In the genomic region with DNA sequence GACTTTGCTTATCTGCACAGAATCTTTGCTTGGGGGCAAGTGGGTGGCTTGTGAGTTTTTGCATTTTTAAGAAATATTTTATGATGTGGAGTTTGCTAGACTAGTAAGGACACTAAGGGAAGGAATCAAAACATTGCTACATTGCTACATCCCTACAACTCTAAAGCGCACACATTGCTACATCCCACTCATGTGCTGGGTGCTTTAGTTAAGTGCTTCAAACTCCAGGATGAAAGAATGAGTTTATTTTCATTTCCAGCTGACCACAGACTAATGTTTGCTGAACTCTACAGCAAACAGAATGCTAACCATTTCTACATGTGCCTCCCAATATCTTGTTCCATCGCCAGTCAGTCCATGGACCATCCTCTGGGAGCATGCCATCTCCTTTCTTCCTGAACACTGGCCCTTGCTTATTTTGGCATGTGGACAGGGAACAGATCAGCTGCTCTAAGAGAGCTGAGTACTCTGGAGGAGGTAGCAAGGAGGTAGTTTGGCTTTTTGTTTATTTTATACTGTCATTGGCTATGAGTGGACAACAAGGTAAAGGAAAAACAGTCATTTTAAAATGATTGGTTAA, we compare ENCODE assay signal across 16 mouse cellular contexts. TPM values are rescaled to one million over a fixed set of nuclear protein-coding genes. Genes with fewer than 3 reads are reported as not detected.
DNase-seq lines count a peak whose midpoint lies in the region; ATAC-seq and TF ChIP-seq lines count a peak whose summit lies in the region.
"Had no signal": no experiment of that assay in that cellular context is flagged by ENCODE, and none has a peak within 500 bp of the region (broad histone marks: within the 10 kb centered on the region; RNA-seq: fewer than 3 reads in every experiment).

No protein-coding gene starts in this region.

- H3K79me2 ChIP-seq in myocyte (ENCODE audit: control insufficient read depth, insufficient read depth): no peaks in the 10 kb centered on the region

- H3ac ChIP-seq in myocyte (ENCODE audit: control insufficient read depth, insufficient read length): no peak overlapping the region

- no peak overlapping the region for H3K9ac ChIP-seq in kidney, embryonic 14.5 days (ENCODE audit: low read depth, low read length)
- H3K9ac ChIP-seq: forebrain, embryonic 13.5 days; heart, embryonic 13.5 days; limb, embryonic 12.5 days; neural tube, embryonic 13.5 days had no signal

- no peaks in the 10 kb centered on the region for H3K9me3 ChIP-seq in kidney, embryonic 14.5 days (ENCODE audit: control insufficient read depth, low read length)
- H3K9me3 ChIP-seq: forebrain, embryonic 13.5 days; heart, embryonic 13.5 days; limb, embryonic 12.5 days; neural tube, embryonic 13.5 days had no signal

- H3K36me3 ChIP-seq in kidney, embryonic 14.5 days (ENCODE audit: control insufficient read depth, insufficient read depth, low read length): no peaks in the 10 kb centered on the region
- H3K36me3 ChIP-seq in myocyte (ENCODE audit: control insufficient read depth, insufficient read depth): no peaks in the 10 kb centered on the region
- H3K36me3 ChIP-seq: heart, embryonic 13.5 days; limb, embryonic 12.5 days; neural tube, embryonic 13.5 days had no signal

- no peak for TF ChIP-seq POLR2A in myocyte (IDR thresholded peaks at IDR 0.05; ENCODE audit: insufficient read length, low read depth)

- H3K27ac ChIP-seq in kidney, embryonic 14.5 days (ENCODE audit: low read depth, low read length): no peak overlapping the region
- H3K27ac ChIP-seq: forebrain, embryonic 13.5 days; heart, embryonic 13.5 days; limb, embryonic 12.5 days; neural tube, embryonic 13.5 days had no signal

- no peak overlapping the region for H3K4me3 ChIP-seq in kidney, embryonic 14.5 days (ENCODE audit: low read length)
- no peak overlapping the region for H3K4me3 ChIP-seq in myocyte
- H3K4me3 ChIP-seq: forebrain, embryonic 13.5 days; heart, embryonic 13.5 days; limb, embryonic 12.5 days; neural tube, embryonic 13.5 days had no signal

- no peak for ATAC-seq in kidney, embryonic 14.5 days (ENCODE audit: low FRiP score, low TSS enrichment)
- peak; percentile 54 for ATAC-seq in Patski
- ATAC-seq: forebrain, embryonic 13.5 days; inflammation-experienced regulatory T-cells, adult 6 months had no signal

- no peaks in the 10 kb centered on the region for H3K27me3 ChIP-seq in kidney, embryonic 14.5 days (ENCODE audit: control insufficient read depth, insufficient read depth, low read length)
- no peaks in the 10 kb centered on the region for H3K27me3 ChIP-seq in Patski
- no peaks in the 10 kb centered on the region for H3K27me3 ChIP-seq in myocyte (ENCODE audit: control insufficient read depth, insufficient read depth, insufficient read length)
- H3K27me3 ChIP-seq: forebrain, embryonic 13.5 days; heart, embryonic 13.5 days; limb, embryonic 12.5 days; neural tube, embryonic 13.5 days had no signal

- WGBS in kidney, embryonic 14.5 days: 90% methylated on average over 2 of the region's 2 CpGs

- POLR2A ChIA-PET in Patski (lab: Charles Lee): no interaction called here

- TF ChIP-seq CTCF in Patski (IDR thresholded peaks at IDR 0.05): no peak

- 0 out of 2 replicates have a peak, but pooled peaks cover under 1% of the 10 kb centered on the region for H3K4me1 ChIP-seq in kidney, embryonic 14.5 days (ENCODE audit: control insufficient read depth, insufficient read depth, low read length)

- in situ Hi-C loops in Patski (cut with MboI; ENCODE audit: low pct_unique_long_range_greater_than_20kb): no loop called here

- no peak overlapping the region for H3K4me2 ChIP-seq in kidney, embryonic 14.5 days (replicated peaks; ENCODE audit: low read depth, low read length)
- peak overlapping the region; percentile 13 for H3K4me2 ChIP-seq in myocyte (ENCODE audit: low read depth)
- H3K4me2 ChIP-seq: forebrain, embryonic 13.5 days; heart, embryonic 13.5 days; limb, embryonic 12.5 days; neural tube, embryonic 13.5 days had no signal

- DNase-seq in kidney, adult 9 months: peak; percentile 69
- DNase-seq in lung, postnatal 25 days (ENCODE audit: low spot score): peak; percentile 27
- DNase-seq in lung, postnatal 10 days: no peak
- no peak for DNase-seq in Patski (ENCODE audit: low read depth, low spot score)
- DNase-seq in spleen, postnatal 4 days (ENCODE audit: low spot score in 2 of 2): no peak
- DNase-seq: cerebellum, adult 11 months had no signal

- CTCF ChIA-PET in Patski (lab: Charles Lee): interaction anchor here (1.4 kb wide), 1 partner anchor 14 kb away, joined by 3 read pairs; no protein-coding TSS in a partner anchor

TF ChIP-seq in myocyte, 11 proteins besides CTCF, POLR2A, EP300 and RAD21:
- no peak for TF ChIP-seq E2F4 (IDR thresholded peaks at IDR 0.05; ENCODE audit: insufficient read depth)
- TF ChIP-seq SRF (IDR thresholded peaks at IDR 0.05; ENCODE audit: control insufficient read depth, insufficient read length, low read depth): no peak
- TF ChIP-seq CEBPB (IDR thresholded peaks at IDR 0.05; ENCODE audit: insufficient read depth, poor library complexity, severe bottlenecking): no peak
- no peak for TF ChIP-seq TCF3 (IDR thresholded peaks at IDR 0.05; ENCODE audit: insufficient read length, low read depth)
- TF ChIP-seq MYOD1 (IDR thresholded peaks at IDR 0.05; ENCODE audit: control insufficient read depth in 1 of 3, insufficient read length in 2 of 3, low read depth in 2 of 3): no peak
- TF ChIP-seq REST (IDR thresholded peaks at IDR 0.05; ENCODE audit: insufficient read depth, insufficient read length): no peak
- no peak for TF ChIP-seq TCF12 (IDR thresholded peaks at IDR 0.05; ENCODE audit: insufficient read depth, poor library complexity, severe bottlenecking)
- TF ChIP-seq POLR2AphosphoS2 (IDR thresholded peaks at IDR 0.05; ENCODE audit: insufficient read length, low read depth): no peak
- no peak for TF ChIP-seq MYOG (IDR thresholded peaks at IDR 0.05; ENCODE audit: control insufficient read depth in 1 of 3, insufficient read depth in 1 of 3, insufficient read length in 2 of 3, low read depth in 2 of 3)
- TF ChIP-seq MAX (IDR thresholded peaks at IDR 0.05; ENCODE audit: low read depth): no peak
- TF ChIP-seq USF1 (IDR thresholded peaks at IDR 0.05; ENCODE audit: low read depth): no peak

RNA-seq across cellular contexts. Expression of a gene that starts 3.4 kb away (rescaled TPM):
- 13.6 and 24.0 TPM in 2 replicates for polyA plus RNA-seq in kidney, embryonic 14.5 days (2014; fragmentation: Nextera tagmentation; extraction: Ambion mirVana)
- polyA plus RNA-seq in Patski (2021) (29.2 TPM), myocyte (2012; fragmentation: generic; extraction: Trizol) (18.5 TPM)

RNA-seq across cellular contexts. Expression of a gene that starts 51.9 kb away (rescaled TPM):
- polyA plus RNA-seq in kidney, embryonic 14.5 days (2014; fragmentation: Nextera tagmentation; extraction: Ambion mirVana): not detected in 2 replicates
- not detected for polyA plus RNA-seq in Patski (2021)
- polyA plus RNA-seq in myocyte (2012; fragmentation: generic; extraction: Trizol): not detected
- polyA plus RNA-seq: cortical plate, adult 2 months; forebrain, embryonic 13.5 days; gonadal fat pad, adult 2 months; heart, embryonic 13.5 days; inflammation-experienced regulatory T-cells, adult 6 months; limb, embryonic 12.5 days; neural tube, embryonic 13.5 days; urinary bladder, adult 2 months had no signal

RNA-seq across cellular contexts. Expression of a gene that starts 52.0 kb away (rescaled TPM):
- polyA plus RNA-seq in kidney, embryonic 14.5 days (2014; fragmentation: Nextera tagmentation; extraction: Ambion mirVana): not detected in 2 replicates
- polyA plus RNA-seq in Patski (2021) (0.05 TPM), myocyte (2012; fragmentation: generic; extraction: Trizol) (0.07 TPM)
- polyA plus RNA-seq: forebrain, embryonic 13.5 days; heart, embryonic 13.5 days; limb, embryonic 12.5 days; neural tube, embryonic 13.5 days; urinary bladder, adult 2 months had no signal

Comparison
In these comparisons a context has a peak if more than half of its experiments do, and no peak if none do; other contexts are left out.
1. DNase-seq: peak in kidney, adult 9 months (single experiment) and lung, postnatal 25 days (single experiment); none in lung, postnatal 10 days (single experiment), Patski (single experiment) and spleen, postnatal 4 days (0 of 2).